Mouse (Mus musculus) E14TG2a.4 (cell line): ENCODE results near the gene Ufl1.
"Not testable (repeated sequence)": the region's sequence is repeated elsewhere in the genome, so short reads cannot be mapped to it uniquely, and the experiment has no call there.

Experiments
- H3K27me3 ChIP-seq: 2 replicates; pipeline ENCODE4 v1.6.1; 2014; ENCODE audit warnings: low read length, control low read depth; ENCODE audit not compliant: insufficient read depth
- H3K36me3 ChIP-seq: 2 replicates; pipeline ENCODE4 v1.6.1; 2014; ENCODE audit warnings: low read length, control low read depth; ENCODE audit not compliant: insufficient read depth
- H3K4me1 ChIP-seq: replicated peaks from 2 replicates; pipeline ENCODE4 v1.6.1; 2014; ENCODE audit warnings: low read depth, low read length, control low read depth
- H3K4me3 ChIP-seq: replicated peaks from 2 replicates; pipeline ENCODE4 v1.5.1; 2014; ENCODE audit warnings: mild to moderate bottlenecking, low read length
- H3K9me3 ChIP-seq: 2 replicates; pipeline ENCODE4 v1.6.1; 2014; ENCODE audit warnings: low read length, control low read depth
- CTCF ChIP-seq: conservative IDR thresholded peaks from 2 replicates; pipeline ENCODE4 v1.5.1; 2014; ENCODE audit warnings: low read length
- NANOG ChIP-seq: IDR thresholded peaks from 2 replicates; pipeline ENCODE4 v1.6.1; 2014; ENCODE audit warnings: borderline replicate concordance, low read length, mixed read lengths
- POU5F1 ChIP-seq: IDR thresholded peaks from 2 replicates; pipeline ENCODE4 v1.6.1; 2014; ENCODE audit warnings: low read length, borderline replicate concordance

Ufl1 gene

GRCm38 (mm10) chr4:25267144-25267543, 14.5 kb downstream of the Ufl1 start:
- Histone ChIP-seq H3K9me3 (no peaks in the 10 kb centered on the region), H3K4me1 (peaks cover 7% of the 10 kb centered on the region; the same call in 1 of the 2 replicates), H3K4me3 (no peak overlapping the region), H3K27me3 (no peaks in the 10 kb centered on the region), H3K36me3 (peaks cover 61% of the 10 kb centered on the region)
- TF ChIP-seq NANOG: no peak
- TF ChIP-seq POU5F1: no peak
- TF ChIP-seq CTCF: no peak

- TF ChIP-seq POU5F1 (no peak), CTCF (no peak)
- no peaks in the 10 kb centered on the region for H3K27me3 ChIP-seq
- H3K4me1 ChIP-seq: no peaks in the 10 kb centered on the region
- no peaks in the 10 kb centered on the region for H3K9me3 ChIP-seq
- no peak overlapping the region for H3K4me3 ChIP-seq
- H3K36me3 ChIP-seq: peaks cover 44% of the 10 kb centered on the region
Observed at GRCm38 (mm10) chr4:25257822-25258398, 23.7 kb downstream of the Ufl1 start.

- TF ChIP-seq POU5F1 (no peak), CTCF (no peak), NANOG (no peak)
- Histone ChIP-seq H3K27me3 (no peaks in the 10 kb centered on the region), H3K4me1 (no peaks in the 10 kb centered on the region), H3K9me3 (no peaks in the 10 kb centered on the region), H3K4me3 (no peak within 1 kb of the TSS), H3K36me3 (no peaks in the 10 kb centered on the region)
Observed at GRCm38 (mm10) chr4:25242776-25243175, 38.8 kb downstream of the Ufl1 start, which contains the start of gene Fhl5. Fhl5 (minus strand) TSS chr4:25242876.

GRCm38 (mm10) chr4:25235663-25236062, 46.0 kb downstream of the Ufl1 start:
- H3K27me3 ChIP-seq, H3K4me3 ChIP-seq, H3K4me1 ChIP-seq, H3K9me3 ChIP-seq, H3K36me3 ChIP-seq: not testable (repeated sequence)

GRCm38 (mm10) chr4:25233767-25234166, 47.9 kb downstream of the Ufl1 start:
- not testable (repeated sequence) for H3K36me3 ChIP-seq, H3K27me3 ChIP-seq, H3K9me3 ChIP-seq, H3K4me1 ChIP-seq, H3K4me3 ChIP-seq

GRCm38 (mm10) chr4:25232546-25232945, 49.1 kb downstream of the Ufl1 start:
- no peaks in the 10 kb centered on the region for H3K9me3 ChIP-seq
- TF ChIP-seq POU5F1: no peak
- TF ChIP-seq NANOG: no peak
- no peak for TF ChIP-seq CTCF
- no peaks in the 10 kb centered on the region for H3K36me3 ChIP-seq
- no peak overlapping the region for H3K4me3 ChIP-seq
- no peaks in the 10 kb centered on the region for H3K27me3 ChIP-seq
- H3K4me1 ChIP-seq: 0 out of 2 replicates have a peak, but pooled peaks cover 1% of the 10 kb centered on the region

- Histone ChIP-seq H3K4me1 (0 out of 2 replicates have a peak, but pooled peaks cover 4% of the 10 kb centered on the region), H3K4me3 (no peak overlapping the region), H3K27me3 (no peaks in the 10 kb centered on the region), H3K36me3 (no peaks in the 10 kb centered on the region), H3K9me3 (no peaks in the 10 kb centered on the region)
- no peak for TF ChIP-seq POU5F1
- no peak for TF ChIP-seq CTCF
- no peak for TF ChIP-seq NANOG
Observed at GRCm38 (mm10) chr4:25227527-25227926, 54.1 kb downstream of the Ufl1 start.

- H3K4me3 ChIP-seq: no peak overlapping the region
- no peaks in the 10 kb centered on the region for H3K9me3 ChIP-seq
- H3K27me3 ChIP-seq: no peaks in the 10 kb centered on the region; the same call in 1 of the 2 replicates
- H3K36me3 ChIP-seq: no peaks in the 10 kb centered on the region
- H3K4me1 ChIP-seq: no peaks in the 10 kb centered on the region
- TF ChIP-seq POU5F1 (no peak), NANOG (no peak), CTCF (no peak)
Observed at GRCm38 (mm10) chr4:25221927-25222326, 59.7 kb downstream of the Ufl1 start.

- TF ChIP-seq CTCF (no peak), NANOG (no peak), POU5F1 (no peak)
- H3K9me3 ChIP-seq: no peaks in the 10 kb centered on the region
- H3K36me3 ChIP-seq: no peaks in the 10 kb centered on the region
- no peak overlapping the region for H3K4me3 ChIP-seq
- no peaks in the 10 kb centered on the region; the same call in 1 of the 2 replicates for H3K27me3 ChIP-seq
- no peaks in the 10 kb centered on the region for H3K4me1 ChIP-seq
Observed at GRCm38 (mm10) chr4:25213451-25213850, 68.2 kb downstream of the Ufl1 start.
